Mouse (Mus musculus) heart, embryonic 16.5 days (tissue): Measurements from ENCODE around the gene Pcdh15. TPM values are rescaled to one million over a fixed set of nuclear protein-coding genes. Genes with fewer than 3 reads are reported as not detected.

Experiments
- ATAC-seq: fragments of 200-750 bp; cut with Nextera tagmentation; replicated peaks from 2 replicates; pipeline ENCODE4 v1.8.0; 2017; ENCODE audit warnings: moderate number of reproducible peaks; ENCODE audit not compliant: insufficient read depth, low FRiP score; ENCODE audit errors: extremely low read depth
- H3K27ac ChIP-seq: fragments of 300-500 bp; sonication (generic); 2 replicates; pipeline ENCODE4 v1.5.1; 2014; ENCODE audit warnings: mild to moderate bottlenecking, low read length, control low read depth, moderate library complexity
- H3K27me3 ChIP-seq: fragments of 300-500 bp; sonication (generic); 2 replicates; pipeline ENCODE4 v1.6.1; 2014; ENCODE audit warnings: low read length, mixed read lengths; ENCODE audit not compliant: control insufficient read depth, insufficient read depth
- H3K36me3 ChIP-seq: fragments of 300-500 bp; sonication (generic); 2 replicates; pipeline ENCODE4 v1.6.1; 2014; ENCODE audit not compliant: control insufficient read depth, insufficient read depth
- H3K4me1 ChIP-seq: fragments of 300-500 bp; sonication (generic); 2 replicates; pipeline ENCODE4 v1.6.1; 2014; ENCODE audit warnings: low read length, mixed read lengths; ENCODE audit not compliant: control insufficient read depth, insufficient read depth
- H3K4me2 ChIP-seq: fragments of 300-500 bp; sonication (generic); 2 replicates; pipeline ENCODE4 v1.6.1; 2014; ENCODE audit warnings: low read depth, mild to moderate bottlenecking, control low read depth, low read length
- H3K4me3 ChIP-seq: fragments of 300-500 bp; sonication (generic); 2 replicates; pipeline ENCODE4 v1.5.1; 2014; ENCODE audit warnings: mild to moderate bottlenecking, control low read depth, low read length
- H3K9ac ChIP-seq: fragments of 300-500 bp; sonication (generic); 2 replicates; pipeline ENCODE4 v1.6.1; 2014; ENCODE audit warnings: low read length, control low read depth
- H3K9me3 ChIP-seq: fragments of 300-500 bp; sonication (generic); replicated peaks from 2 replicates; pipeline ENCODE4 v1.6.1; 2016; ENCODE audit warnings: low read length; ENCODE audit not compliant: control insufficient read depth
- WGBS: fragments of 180-500 bp; shearing (Covaris S2); extraction: QIAGEN DNeasy Blood & Tissue Kit; methylation state at CpG from one replicate; pipeline ENCODE4 v1.1.7; 2014; 5-methylcytosine and 5-hydroxymethylcytosine counted together
- polyA plus RNA-seq: library from polyadenylated mRNA; unstranded; fragments of >200 nt; fragmentation: Nextera tagmentation; extraction: Ambion mirVana; gene quantifications from 2 replicates; pipeline ENCODE4 v1.2.1, GENCODE M21; 2015

Pcdh15 gene
- polyA plus RNA-seq, 1 experiment from 2014 or later: 0.49 TPM

DNA sequence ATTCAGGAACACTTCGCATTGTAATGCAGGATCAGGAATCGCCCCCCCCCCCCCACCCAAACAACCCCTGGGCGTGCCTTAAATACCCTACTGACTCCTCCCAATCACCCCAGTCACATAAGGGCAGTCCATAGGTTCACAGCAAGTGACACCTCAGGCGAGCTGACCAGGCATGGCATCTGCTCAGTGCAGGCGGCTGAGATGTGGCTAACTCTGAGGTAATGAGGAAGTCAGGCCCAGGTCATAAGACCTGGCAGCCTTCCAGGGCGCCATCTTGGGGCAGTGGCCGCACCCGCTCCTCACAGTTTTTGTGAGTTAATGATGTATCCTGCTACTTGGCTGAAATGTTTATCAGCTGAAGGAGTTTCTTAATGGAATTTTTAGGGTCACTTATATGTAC, 713.2 kb downstream of the Pcdh15 start:
- 67% methylated on average over 8 of the region's 8 CpGs for WGBS
- ATAC-seq: no peak

GRCm38 (mm10) chr10:73821657-73822583, 722.8 kb downstream of the Pcdh15 start:
- no peak overlapping the region for H3K9ac ChIP-seq
- WGBS: 38% methylated on average over 22 of the region's 22 CpGs
- peak overlapping the region; percentile 5; the same call in 1 of the 2 replicates for H3K4me3 ChIP-seq
- H3K4me2 ChIP-seq: peak overlapping the region; percentile 33; the same call in 1 of the 2 replicates
- no peaks in the 10 kb centered on the region for H3K9me3 ChIP-seq
- no peaks in the 10 kb centered on the region for H3K4me1 ChIP-seq
- no peaks in the 10 kb centered on the region for H3K36me3 ChIP-seq
- no peak overlapping the region for H3K27ac ChIP-seq
- ATAC-seq: no peak
- no peaks in the 10 kb centered on the region for H3K27me3 ChIP-seq

More for the DNA sequence above, 713.2 kb downstream of the Pcdh15 start:
- Histone ChIP-seq H3K4me2 (no peak overlapping the region), H3K27ac (no peak overlapping the region), H3K27me3 (no peaks in the 10 kb centered on the region), H3K4me3 (no peak overlapping the region), H3K9ac (no peak overlapping the region), H3K36me3 (no peaks in the 10 kb centered on the region), H3K9me3 (no peaks in the 10 kb centered on the region), H3K4me1 (no peaks in the 10 kb centered on the region)

DNA sequence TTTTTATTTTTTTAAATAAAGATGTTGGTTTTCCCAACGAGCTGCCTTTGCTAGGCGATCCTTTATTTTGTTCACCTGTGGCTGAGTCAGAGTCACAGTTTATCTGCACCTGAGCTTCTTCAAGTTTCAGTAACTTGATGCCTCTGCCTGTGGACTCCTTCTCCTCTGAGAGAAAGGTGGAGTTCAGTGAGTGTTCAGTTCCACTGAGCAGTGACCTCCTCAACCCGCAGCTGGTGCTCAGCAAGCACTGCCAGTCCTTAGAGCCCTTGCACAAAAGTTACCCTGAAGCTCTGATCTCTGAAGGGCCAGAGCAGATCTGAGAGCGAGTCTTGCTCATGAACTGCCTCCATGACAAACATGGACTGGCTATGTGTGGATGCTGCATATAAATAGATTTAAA, 724.1 kb downstream of the Pcdh15 start:
- no peak overlapping the region for H3K4me2 ChIP-seq
- no peaks in the 10 kb centered on the region for H3K36me3 ChIP-seq
- H3K27ac ChIP-seq: no peak overlapping the region
- H3K9ac ChIP-seq: no peak overlapping the region
- no peaks in the 10 kb centered on the region for H3K4me1 ChIP-seq
- no peak for ATAC-seq
- H3K27me3 ChIP-seq: no peaks in the 10 kb centered on the region
- H3K4me3 ChIP-seq: no peak overlapping the region
- WGBS: 64% methylated on average over 4 of the region's 4 CpGs
- no peaks in the 10 kb centered on the region for H3K9me3 ChIP-seq

GRCm38 (mm10) chr10:73826354-73826753, 727.2 kb downstream of the Pcdh15 start:
- Histone ChIP-seq H3K27me3 (no peaks in the 10 kb centered on the region), H3K9me3 (no peaks in the 10 kb centered on the region), H3K36me3 (no peaks in the 10 kb centered on the region), H3K27ac (no peak overlapping the region), H3K4me2 (peak overlapping the region; percentile 42), H3K4me3 (peak overlapping the region; percentile 33), H3K9ac (no peak overlapping the region), H3K4me1 (no peaks in the 10 kb centered on the region)
- no peak for ATAC-seq
- 48% methylated on average over 8 of the region's 8 CpGs for WGBS

DNA sequence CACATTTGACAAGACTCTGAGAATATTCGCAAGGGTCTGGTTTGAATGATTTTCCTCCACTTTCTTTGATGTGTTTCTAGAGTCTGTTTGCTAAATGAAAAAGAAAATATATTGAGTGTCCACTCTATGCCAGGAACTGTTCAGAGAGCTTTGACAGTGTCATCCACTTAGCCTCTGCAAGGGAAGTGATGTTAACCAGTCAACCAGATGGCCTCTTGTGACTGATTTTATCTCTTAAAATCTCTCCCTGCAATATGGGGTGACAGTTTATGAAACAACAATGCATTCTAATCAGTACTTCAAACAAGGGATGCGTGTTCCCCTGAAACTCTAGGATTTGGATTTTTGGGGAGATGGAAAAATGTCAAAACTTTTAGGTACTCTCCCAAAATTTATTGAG, 729.6 kb downstream of the Pcdh15 start:
- no peaks in the 10 kb centered on the region for H3K4me1 ChIP-seq
- no peak overlapping the region for H3K27ac ChIP-seq
- H3K4me3 ChIP-seq: no peak overlapping the region
- no peak overlapping the region for H3K9ac ChIP-seq
- 71% methylated on average over 2 of the region's 2 CpGs for WGBS
- no peaks in the 10 kb centered on the region for H3K9me3 ChIP-seq
- no peak for ATAC-seq
- no peaks in the 10 kb centered on the region for H3K36me3 ChIP-seq
- H3K27me3 ChIP-seq: no peaks in the 10 kb centered on the region
- H3K4me2 ChIP-seq: no peak overlapping the region

DNA sequence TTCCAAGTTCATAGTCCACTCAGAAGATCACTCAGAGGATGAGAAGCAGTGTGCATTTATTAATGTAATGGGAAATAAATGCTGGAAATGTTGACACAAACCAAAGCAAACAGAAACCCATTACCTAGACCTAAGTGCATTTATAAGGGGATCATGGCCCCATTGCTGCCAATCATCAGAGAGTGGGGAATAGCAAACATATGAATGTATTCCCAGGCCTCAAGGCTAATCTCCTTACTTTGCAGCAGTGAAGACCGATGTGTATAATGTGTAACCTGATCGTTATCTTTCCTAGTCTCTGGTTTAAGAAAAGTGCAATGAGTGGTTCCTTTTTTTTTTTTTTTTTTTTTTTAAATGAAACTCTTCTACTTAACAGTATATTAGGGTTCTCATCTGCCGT, 745.9 kb downstream of the Pcdh15 start:
- Histone ChIP-seq H3K4me3 (no peak overlapping the region), H3K9ac (no peak overlapping the region), H3K36me3 (no peaks in the 10 kb centered on the region), H3K27me3 (no peaks in the 10 kb centered on the region), H3K27ac (no peak overlapping the region), H3K4me1 (no peaks in the 10 kb centered on the region), H3K4me2 (no peak overlapping the region), H3K9me3 (no peaks in the 10 kb centered on the region)
- ATAC-seq: no peak
- WGBS: 63% methylated on average over 3 of the region's 3 CpGs

- Histone ChIP-seq H3K9ac (no peak overlapping the region), H3K36me3 (no peaks in the 10 kb centered on the region), H3K4me3 (no peak overlapping the region), H3K9me3 (no peaks in the 10 kb centered on the region), H3K27me3 (no peaks in the 10 kb centered on the region), H3K27ac (no peak overlapping the region), H3K4me2 (no peak overlapping the region), H3K4me1 (no peaks in the 10 kb centered on the region)
- WGBS: 64% methylated on average over 4 of the region's 4 CpGs
- no peak for ATAC-seq
Measured at GRCm38 (mm10) chr10:73862181-73862580, 763.0 kb downstream of the Pcdh15 start.

- Histone ChIP-seq H3K27me3 (no peaks in the 10 kb centered on the region), H3K4me1 (no peaks in the 10 kb centered on the region), H3K4me2 (no peak overlapping the region), H3K27ac (no peak overlapping the region), H3K9me3 (no peaks in the 10 kb centered on the region), H3K36me3 (no peaks in the 10 kb centered on the region), H3K4me3 (no peak overlapping the region), H3K9ac (no peak overlapping the region)
- WGBS: 62% methylated on average over 5 of the region's 5 CpGs
- ATAC-seq: no peak
Measured at GRCm38 (mm10) chr10:73878055-73878728, 779.0 kb downstream of the Pcdh15 start.

DNA sequence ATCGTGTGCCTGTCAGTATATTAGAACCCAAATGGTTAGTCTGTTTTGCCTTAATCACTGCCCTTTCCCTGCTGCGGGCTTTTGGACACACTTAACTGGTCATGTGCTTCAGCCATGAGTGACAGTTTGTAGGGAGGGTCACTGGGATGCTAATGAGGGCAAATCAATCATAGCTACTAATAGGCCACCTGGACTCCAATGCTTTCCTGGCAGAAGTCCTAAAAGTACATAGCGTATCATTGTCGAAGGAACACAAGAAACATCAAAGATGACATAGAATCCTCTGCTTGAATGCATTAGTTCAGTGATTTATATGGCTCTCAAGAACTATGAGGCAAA, 779.6 kb downstream of the Pcdh15 start:
- Histone ChIP-seq H3K4me1 (no peaks in the 10 kb centered on the region), H3K27ac (no peak overlapping the region), H3K9me3 (no peaks in the 10 kb centered on the region), H3K36me3 (no peaks in the 10 kb centered on the region), H3K4me2 (no peak overlapping the region), H3K27me3 (no peaks in the 10 kb centered on the region), H3K4me3 (no peak overlapping the region), H3K9ac (no peak overlapping the region)
- WGBS: 83% methylated on average over 4 of the region's 4 CpGs
- no peak for ATAC-seq
